Mouse (Mus musculus): ENCODE data around the gene Rpa3.

The Rpa3 gene

DNA sequence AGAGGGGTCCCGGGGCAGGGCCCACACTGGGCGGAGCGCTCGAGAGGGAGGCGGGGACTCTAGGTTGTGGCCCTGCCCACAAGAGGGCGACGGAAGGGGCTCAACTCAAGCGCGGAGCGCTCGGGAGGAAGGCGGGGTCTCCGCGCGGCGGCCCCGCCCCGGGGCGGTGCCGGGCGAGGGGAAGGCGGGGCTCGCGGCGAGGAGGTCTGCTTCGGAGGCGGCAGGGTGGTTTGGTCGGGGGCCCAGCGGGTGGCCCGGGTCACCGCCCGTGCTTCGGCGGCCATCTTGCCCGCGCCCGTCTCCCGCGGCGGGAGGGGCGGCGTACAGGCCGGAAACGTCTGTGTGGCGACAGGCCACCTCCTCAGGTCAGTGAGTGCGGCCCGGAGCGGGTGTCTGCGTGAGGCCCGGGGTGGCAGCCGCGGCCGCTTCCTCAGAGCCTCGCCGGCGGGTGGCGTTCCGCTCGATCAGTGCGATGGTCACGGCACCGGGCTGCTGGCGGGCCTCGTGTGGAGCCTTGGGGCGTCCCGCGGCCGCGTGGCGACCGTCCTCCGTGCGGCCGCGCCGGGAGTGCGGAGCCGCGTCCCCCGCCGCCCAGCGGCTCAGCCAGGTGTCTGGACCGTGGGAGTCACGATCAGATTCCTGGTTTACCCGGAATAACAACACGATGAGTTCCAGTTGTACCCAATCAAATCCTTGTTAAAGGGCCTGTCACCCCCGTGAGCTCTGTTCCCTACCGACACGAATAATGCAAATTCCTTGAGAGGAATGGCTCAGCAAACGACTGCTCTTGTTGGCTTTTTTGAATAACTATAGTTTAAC is 49.7 kb downstream of the Rpa3 start, which contains the start of gene Mios:
TSS of gene Mios (plus strand) at position 176 of the 819 bp plus-strand sequence.
- DNase-seq (ENCODE audit: low spot score in 2 of 2), result peak; percentile 78 to 80
